Mouse (Mus musculus): ENCODE data around the gene Tctex1d4. TPM values are rescaled to one million over a fixed set of nuclear protein-coding genes. Genes with fewer than 3 reads are reported as not detected.

Gene Tctex1d4
- total RNA-seq, 1 experiment, result 0.49 TPM

DNA sequence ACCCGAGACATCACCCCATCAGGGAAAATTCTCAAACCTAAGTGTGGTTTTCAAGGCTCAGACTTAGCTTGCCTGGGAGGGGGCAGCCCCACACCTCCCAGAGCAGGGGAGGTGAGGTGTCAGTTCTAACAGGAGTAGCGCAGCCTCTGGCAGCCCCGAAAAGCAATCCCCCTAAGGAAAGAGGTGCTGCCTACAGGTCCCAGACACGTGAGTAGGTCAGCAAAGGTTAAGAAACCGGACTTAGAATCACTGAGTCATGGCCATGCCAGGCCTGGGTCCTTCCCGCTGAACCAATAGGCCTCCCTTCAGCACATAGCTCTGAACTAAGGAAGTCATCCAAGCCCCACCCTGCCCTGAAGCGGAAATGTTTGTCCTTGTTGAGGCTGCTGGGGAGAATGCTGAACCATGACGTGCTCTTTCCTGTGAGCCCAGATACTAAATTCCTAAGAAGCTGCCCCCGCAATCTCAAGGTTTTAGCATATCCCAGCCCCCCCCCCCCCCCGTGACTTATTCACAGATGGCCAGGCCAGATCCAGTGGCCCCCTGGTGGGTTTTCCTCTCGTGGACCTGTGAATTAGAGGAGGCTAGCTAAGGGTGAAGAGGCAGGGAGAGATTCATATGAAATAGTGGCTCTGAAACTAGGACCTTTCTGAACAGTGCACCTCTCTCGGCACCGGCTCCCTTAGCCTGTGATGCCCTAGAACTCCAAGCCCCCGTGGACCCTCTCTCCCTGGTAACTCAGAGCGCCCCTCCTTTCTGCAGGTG is 502 bp upstream of the Tctex1d4 start:
- peak overlapping the region in 1 of 2 experiments; percentile 8; a peak in 1 of 4 replicates for H3K4me3 ChIP-seq (ENCODE audit: insufficient read depth in 1 of 2, low read depth in 1 of 2, low read length in 2 of 2, poor library complexity in 1 of 2, severe bottlenecking in 1 of 2)
- peak; percentile 98 for DNase-seq (ENCODE audit: low read depth, low spot score)
- peak overlapping the region; percentile 98 for H3K27ac ChIP-seq (ENCODE audit: insufficient read depth, low read depth, low read length, poor library complexity, severe bottlenecking)
- no peak for TF ChIP-seq ZC3H11A (IDR thresholded peaks at IDR 0.05; ENCODE audit: borderline replicate concordance, low read depth, low read length)
- 0 out of 2 replicates have a peak, but pooled peaks have one; percentile 11 for TF ChIP-seq CHD2 (IDR thresholded peaks at IDR 0.05; ENCODE audit: low read depth, low read length)
- TF ChIP-seq MAFK (IDR thresholded peaks at IDR 0.05; ENCODE audit: insufficient read depth, low read depth, low read length), result peak; percentile 82
- H3K36me3 ChIP-seq (ENCODE audit: control insufficient read depth, insufficient read depth, low read length, poor library complexity, severe bottlenecking), result peaks cover 31% of the 10 kb centered on the region
- H3K9me3 ChIP-seq (ENCODE audit: control insufficient read depth, insufficient read depth, low read depth, low read length), result no peaks in the 10 kb centered on the region
- in situ Hi-C loops (cut with MboI; ENCODE audit: low sequenced_read_pairs in 2 of 2, unreplicated experiment in 2 of 2), result loop anchor here in 1 of 2 experiments (25.0 kb wide), 1 partner anchor 314 kb away; the partner anchor contains the start of genes Hpdl, Mutyh and Toe1
- H3K4me1 ChIP-seq (ENCODE audit: control insufficient read depth in 2 of 2, insufficient read depth in 2 of 2, low read length in 2 of 2, poor library complexity in 1 of 2), result peaks cover 9 to 52% of the 10 kb centered on the region in 2 experiments; a peak in 3 of 4 replicates
- peak overlapping the region; percentile 73 for H3K9ac ChIP-seq (ENCODE audit: insufficient read depth, low read depth, low read length, poor library complexity, severe bottlenecking)

DNA sequence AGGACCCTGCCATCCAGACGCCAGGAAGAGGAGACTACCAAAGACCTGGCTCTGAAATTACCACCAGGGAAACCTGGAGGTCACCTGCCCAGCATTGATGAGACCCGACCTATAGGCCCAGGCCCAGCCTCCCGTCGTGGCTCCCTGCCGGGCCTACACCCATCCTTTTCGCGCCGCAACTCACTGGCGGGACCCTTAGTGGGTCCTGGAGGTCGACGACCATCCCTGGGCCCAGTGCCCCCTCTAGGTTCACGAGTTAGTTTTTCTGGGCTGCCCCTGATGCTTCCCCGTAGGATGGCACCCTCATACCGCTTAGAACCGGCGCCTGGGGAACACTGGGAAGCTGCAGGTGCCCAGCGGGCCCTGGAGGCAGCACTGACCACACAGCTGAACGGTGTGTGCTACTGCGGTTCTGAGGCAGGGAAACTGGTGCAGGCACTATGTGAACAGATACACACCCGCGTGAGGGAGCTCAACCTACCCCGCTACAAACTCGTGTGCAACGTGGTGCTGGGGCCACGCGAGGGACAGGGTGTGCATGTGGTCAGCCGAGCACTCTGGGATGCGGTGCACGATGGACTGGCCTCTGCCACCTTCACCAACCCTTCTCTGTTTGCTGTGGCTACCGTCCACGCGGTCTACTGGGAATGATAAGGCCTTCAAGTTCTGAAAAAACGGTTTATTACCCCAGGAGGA is 1.5 kb downstream of the Tctex1d4 start:
- in situ Hi-C loops (cut with MboI; ENCODE audit: low sequenced_read_pairs in 2 of 2, unreplicated experiment in 2 of 2), result loop anchor here in 1 of 2 experiments (25.0 kb wide), 1 partner anchor 316 kb away; the partner anchor contains the start of genes Hpdl, Mutyh and Toe1
- Histone ChIP-seq H3K9ac (ENCODE audit: insufficient read depth, low read depth, low read length, poor library complexity, severe bottlenecking) (peak overlapping the region; percentile 2), H3K9me3 (ENCODE audit: control insufficient read depth, insufficient read depth, low read depth, low read length) (no peaks in the 10 kb centered on the region), H3K27ac (ENCODE audit: insufficient read depth, low read depth, low read length, poor library complexity, severe bottlenecking) (no peak overlapping the region), H3K4me1 (ENCODE audit: control insufficient read depth in 2 of 2, insufficient read depth in 2 of 2, low read length in 2 of 2, poor library complexity in 1 of 2) (peaks cover 9 to 58% of the 10 kb centered on the region in 2 experiments; a peak in 3 of 4 replicates), H3K36me3 (ENCODE audit: control insufficient read depth, insufficient read depth, low read length, poor library complexity, severe bottlenecking) (peaks cover 38% of the 10 kb centered on the region), H3K4me3 (ENCODE audit: insufficient read depth in 1 of 2, low read depth in 1 of 2, low read length in 2 of 2, poor library complexity in 1 of 2, severe bottlenecking in 1 of 2) (peak overlapping the region; percentile 18 to 21; a peak in 2 of 4 replicates)
- no peak for TF ChIP-seq ZNF384 (IDR thresholded peaks at IDR 0.05; ENCODE audit: low read depth, low read length)
- no peak for TF ChIP-seq HCFC1 (IDR thresholded peaks at IDR 0.05; ENCODE audit: borderline replicate concordance, insufficient read depth, low read length)
- TF ChIP-seq MAFK (IDR thresholded peaks at IDR 0.05; ENCODE audit: insufficient read depth, low read depth, low read length), result no peak
- no peak for TF ChIP-seq CHD2 (IDR thresholded peaks at IDR 0.05; ENCODE audit: low read depth, low read length)
- TF ChIP-seq ZC3H11A (IDR thresholded peaks at IDR 0.05; ENCODE audit: borderline replicate concordance, low read depth, low read length), result no peak
- no peak for DNase-seq (ENCODE audit: low read depth, low spot score)

DNA sequence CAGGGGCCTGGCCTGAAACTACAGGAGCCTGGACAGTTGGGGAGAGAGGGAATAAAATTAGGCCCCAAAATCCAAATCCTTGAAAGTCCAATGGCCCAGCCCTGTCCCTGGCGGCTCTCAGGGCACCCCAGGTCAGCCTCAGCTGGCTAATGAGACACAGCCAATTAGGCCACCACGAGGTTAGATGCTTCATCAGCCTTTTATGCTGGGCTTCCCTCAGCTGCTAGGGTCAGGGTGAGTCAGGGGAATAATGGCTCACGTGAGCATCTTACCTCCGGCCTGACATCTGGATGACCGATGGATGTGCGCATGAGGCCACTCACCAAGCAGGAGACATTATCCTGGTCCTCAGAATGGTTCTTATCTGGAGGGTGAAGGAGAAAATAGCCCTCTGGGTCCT is 4.2 kb downstream of the Tctex1d4 start:
- no peak for TF ChIP-seq ZC3H11A (IDR thresholded peaks at IDR 0.05; ENCODE audit: borderline replicate concordance, low read depth, low read length)
- peak; percentile 17; the same call in 1 of the 2 replicates for TF ChIP-seq MAFK (IDR thresholded peaks at IDR 0.05; ENCODE audit: insufficient read depth, low read depth, low read length)
- H3K36me3 ChIP-seq (ENCODE audit: control insufficient read depth, insufficient read depth, low read length, poor library complexity, severe bottlenecking), result peaks cover 38% of the 10 kb centered on the region
- no peak overlapping the region for H3K4me3 ChIP-seq (ENCODE audit: insufficient read depth in 1 of 2, low read depth in 1 of 2, low read length in 2 of 2, poor library complexity in 1 of 2, severe bottlenecking in 1 of 2)
- in situ Hi-C loops (cut with MboI; ENCODE audit: low sequenced_read_pairs in 2 of 2, unreplicated experiment in 2 of 2), result loop anchor here in 1 of 2 experiments (25.0 kb wide), 1 partner anchor 318 kb away; the partner anchor contains the start of genes Hpdl, Mutyh and Toe1
- no peak overlapping the region for H3K27ac ChIP-seq (ENCODE audit: insufficient read depth, low read depth, low read length, poor library complexity, severe bottlenecking)
- H3K9ac ChIP-seq (ENCODE audit: insufficient read depth, low read depth, low read length, poor library complexity, severe bottlenecking), result peak overlapping the region; percentile 2; the same call in 1 of the 2 replicates
- H3K4me1 ChIP-seq (ENCODE audit: control insufficient read depth in 2 of 2, insufficient read depth in 2 of 2, low read length in 2 of 2, poor library complexity in 1 of 2), result peaks cover 5 to 47% of the 10 kb centered on the region in 2 experiments; a peak in 3 of 4 replicates
- no peaks in the 10 kb centered on the region for H3K9me3 ChIP-seq (ENCODE audit: control insufficient read depth, insufficient read depth, low read depth, low read length)
- no peak for DNase-seq (ENCODE audit: low read depth, low spot score)

DNA sequence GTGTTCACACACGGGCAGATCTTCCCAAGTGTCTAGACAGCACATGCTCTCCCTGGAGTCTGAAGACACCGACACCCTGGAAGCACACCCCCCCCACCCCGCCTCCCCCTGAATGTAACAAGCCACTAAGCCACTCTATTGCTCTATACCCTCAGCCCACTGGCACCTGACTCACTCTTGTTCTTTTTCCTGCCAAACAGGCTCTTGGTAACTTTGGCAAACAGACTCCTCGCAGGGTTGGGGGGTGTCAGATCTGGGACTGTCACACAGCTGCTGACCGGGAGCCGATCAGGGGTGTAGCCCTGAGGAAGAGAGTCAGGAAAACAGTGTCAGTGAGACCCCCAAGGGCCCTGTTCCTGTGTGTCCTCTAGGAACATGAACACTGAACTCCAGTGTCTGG is 4.6 kb downstream of the Tctex1d4 start:
- H3K4me1 ChIP-seq (ENCODE audit: control insufficient read depth in 2 of 2, insufficient read depth in 2 of 2, low read length in 2 of 2, poor library complexity in 1 of 2), result peaks cover 7 to 49% of the 10 kb centered on the region in 2 experiments; a peak in 3 of 4 replicates
- H3K27ac ChIP-seq (ENCODE audit: insufficient read depth, low read depth, low read length, poor library complexity, severe bottlenecking), result 0 out of 2 replicates have a peak overlapping the region, but pooled peaks have one; percentile 8
- peak overlapping the region; percentile 2 to 3; a peak in 1 of 4 replicates for H3K4me3 ChIP-seq (ENCODE audit: insufficient read depth in 1 of 2, low read depth in 1 of 2, low read length in 2 of 2, poor library complexity in 1 of 2, severe bottlenecking in 1 of 2)
- no peak for DNase-seq (ENCODE audit: low read depth, low spot score)
- no peaks in the 10 kb centered on the region for H3K9me3 ChIP-seq (ENCODE audit: control insufficient read depth, insufficient read depth, low read depth, low read length)
- H3K36me3 ChIP-seq (ENCODE audit: control insufficient read depth, insufficient read depth, low read length, poor library complexity, severe bottlenecking), result peaks cover 38% of the 10 kb centered on the region
- H3K9ac ChIP-seq (ENCODE audit: insufficient read depth, low read depth, low read length, poor library complexity, severe bottlenecking), result 0 out of 2 replicates have a peak overlapping the region, but pooled peaks have one; percentile 42
- in situ Hi-C loops (cut with MboI; ENCODE audit: low sequenced_read_pairs in 2 of 2, unreplicated experiment in 2 of 2), result loop anchor here in 1 of 2 experiments (25.0 kb wide), 1 partner anchor 319 kb away; the partner anchor contains the start of genes Hpdl, Mutyh and Toe1
- TF ChIP-seq ZC3H11A (IDR thresholded peaks at IDR 0.05; ENCODE audit: borderline replicate concordance, low read depth, low read length) (no peak), CHD2 (IDR thresholded peaks at IDR 0.05; ENCODE audit: low read depth, low read length) (no peak), HCFC1 (IDR thresholded peaks at IDR 0.05; ENCODE audit: borderline replicate concordance, insufficient read depth, low read length) (no peak), ZNF384 (IDR thresholded peaks at IDR 0.05; ENCODE audit: low read depth, low read length) (no peak), MAFK (IDR thresholded peaks at IDR 0.05; ENCODE audit: insufficient read depth, low read depth, low read length) (no peak)

All from ES-E14 (cell line).